Mouse (Mus musculus) lung, postnatal 0 days (tissue): ENCODE data around the gene BC030499.

Experiments used
- CTCF ChIP-seq: IDR thresholded peaks from 2 replicates; pipeline ENCODE4 v1.5.1; 2016; ENCODE audit warnings: antibody characterized with exemption, mild to moderate bottlenecking
- EP300 ChIP-seq: IDR thresholded peaks from 2 replicates; pipeline ENCODE4 v1.6.1; 2016; ENCODE audit warnings: antibody characterized with exemption, mild to moderate bottlenecking, control low read depth

DNA sequence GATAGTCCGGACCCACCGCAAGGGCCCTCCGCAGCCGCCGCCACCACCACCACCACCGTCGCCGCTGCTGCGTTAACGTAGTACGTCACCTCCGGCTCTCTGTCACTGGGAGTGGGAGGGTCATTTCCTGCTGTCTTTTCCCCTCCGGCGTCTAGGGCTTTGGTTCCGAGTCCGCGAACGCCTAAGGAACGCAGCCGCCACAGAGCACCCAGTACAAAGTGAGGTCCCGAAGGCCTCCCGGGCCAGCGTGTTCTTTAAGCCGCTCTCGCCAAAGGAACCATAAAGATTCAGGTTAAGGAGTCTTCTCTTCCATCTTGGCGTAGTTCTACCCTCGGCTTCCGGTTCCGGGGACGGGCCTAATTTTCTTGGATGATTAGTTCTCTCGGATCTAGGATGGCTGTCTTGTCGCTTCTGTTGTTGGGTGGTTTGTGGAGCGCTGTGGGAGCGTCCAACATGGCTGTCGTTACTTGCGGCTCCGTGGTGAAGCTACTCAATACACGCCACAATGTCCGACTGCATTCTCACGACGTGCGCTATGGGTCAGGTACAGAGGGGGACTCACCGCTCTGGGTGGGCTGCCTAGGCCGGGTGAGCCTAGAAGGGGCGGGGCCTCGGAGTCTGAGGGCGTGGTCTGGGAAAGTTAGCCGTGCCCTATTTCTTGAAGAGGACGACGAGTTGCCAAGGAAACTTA, 44.9 kb upstream of the BC030499 start, which contains the start of the genes Sdf2 and Supt6:
- TF ChIP-seq CTCF (peak; percentile 25; the same call in 1 of the 2 replicates), EP300 (peak; percentile 19; the same call in 1 of the 2 replicates)
